Mouse (Mus musculus) kidney, adult 18-20 months (tissue): ENCODE data around the gene Ppip5k1.
A peak's percentile ranks its signal among the peaks of the same experiment; 100 is the strongest.
"Not testable (repeated sequence)": the region's sequence is repeated elsewhere in the genome, so short reads cannot be mapped to it uniquely, and the experiment has no call there.

Experiments used
- DNase-seq: peaks from one replicate; pipeline ENCODE4 v3.0.0; 2021

Ppip5k1 gene

GRCm38 (mm10) chr2:121354820-121355592, at the start of gene Ppip5k1:
Gene Ppip5k1 (minus strand): TSS chr2:121355396.
- peak; percentile 97 for DNase-seq

GRCm38 (mm10) chr2:121403296-121403695, 48.1 kb upstream of the Ppip5k1 start:
- DNase-seq = no peak

DNA sequence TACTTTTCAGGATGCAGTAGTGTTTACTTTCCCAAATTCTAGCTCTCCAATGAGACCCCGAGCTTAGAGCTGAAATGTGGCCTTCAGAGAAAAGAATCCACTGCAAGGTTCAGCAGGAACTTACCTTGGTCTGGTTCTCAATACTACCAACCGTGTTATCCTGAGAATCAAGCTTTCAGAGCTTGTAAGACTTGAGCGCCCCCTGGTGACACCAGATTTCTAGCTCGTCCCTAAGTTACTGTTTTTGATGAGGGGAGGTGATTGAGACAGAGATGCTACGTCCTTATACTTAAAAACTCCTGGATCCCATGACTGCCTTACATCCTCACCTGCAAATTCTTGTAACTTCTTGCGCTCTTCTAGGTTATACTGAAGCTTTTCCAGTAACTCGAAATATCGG, 41.4 kb upstream of the Ppip5k1 start:
- DNase-seq = peak; percentile 84

DNA sequence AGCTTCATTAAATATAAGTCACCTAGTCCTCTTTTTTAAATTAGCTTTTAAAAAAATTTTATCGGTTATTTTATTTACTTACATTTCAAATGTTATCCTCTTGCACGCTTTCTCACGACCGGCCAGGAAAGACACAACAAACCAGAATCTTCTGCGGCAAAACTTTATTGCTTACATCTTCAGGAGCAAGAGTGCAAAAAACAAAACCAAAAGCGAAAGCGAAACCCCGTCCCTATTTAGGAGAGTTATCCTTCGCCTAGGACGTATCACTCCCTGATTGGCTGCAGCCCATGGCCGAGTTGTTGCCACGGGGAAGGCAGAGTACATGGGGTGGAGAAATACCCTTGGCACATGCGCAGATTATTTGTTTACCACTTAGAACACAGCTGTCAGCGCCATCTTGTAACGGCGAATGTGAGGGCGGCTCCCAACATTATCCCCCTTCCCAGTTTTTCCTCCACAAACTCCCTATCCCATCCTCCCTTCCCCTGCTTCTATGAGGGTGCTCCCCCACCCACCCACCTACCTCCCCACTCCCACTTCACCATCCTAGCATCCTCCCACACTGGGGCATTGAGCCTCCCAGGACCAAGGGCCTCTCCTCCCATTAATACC, 31.9 kb upstream of the Ppip5k1 start, which contains the start of gene Strc:
Gene Strc (minus strand): TSS at position 208 of the 615 bp plus-strand sequence.
- DNase-seq = not testable (repeated sequence)

GRCm38 (mm10) chr2:121374766-121375165, 19.6 kb upstream of the Ppip5k1 start:
- DNase-seq = no peak

GRCm38 (mm10) chr2:121372266-121372665, 17.1 kb upstream of the Ppip5k1 start:
- DNase-seq = no peak

DNA sequence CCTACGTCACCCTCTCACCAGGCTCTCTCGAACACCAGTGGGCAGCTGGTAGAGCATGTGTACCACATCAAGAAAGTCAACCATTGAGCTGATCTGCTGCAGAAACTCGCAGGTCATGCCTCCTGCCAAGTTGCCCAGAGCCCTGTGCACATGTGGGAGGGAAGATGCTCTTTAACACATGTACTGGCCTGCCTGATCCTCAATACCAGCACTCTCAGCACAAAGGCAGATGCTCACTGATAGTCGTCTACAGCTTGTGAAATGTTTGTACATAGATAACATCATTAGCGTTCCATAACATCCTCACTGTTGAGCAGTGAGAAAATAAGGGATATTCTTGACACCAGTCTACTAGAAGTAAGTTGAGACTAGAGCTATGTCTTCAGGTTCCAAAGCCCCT, 15.7 kb upstream of the Ppip5k1 start:
- no peak for DNase-seq

DNA sequence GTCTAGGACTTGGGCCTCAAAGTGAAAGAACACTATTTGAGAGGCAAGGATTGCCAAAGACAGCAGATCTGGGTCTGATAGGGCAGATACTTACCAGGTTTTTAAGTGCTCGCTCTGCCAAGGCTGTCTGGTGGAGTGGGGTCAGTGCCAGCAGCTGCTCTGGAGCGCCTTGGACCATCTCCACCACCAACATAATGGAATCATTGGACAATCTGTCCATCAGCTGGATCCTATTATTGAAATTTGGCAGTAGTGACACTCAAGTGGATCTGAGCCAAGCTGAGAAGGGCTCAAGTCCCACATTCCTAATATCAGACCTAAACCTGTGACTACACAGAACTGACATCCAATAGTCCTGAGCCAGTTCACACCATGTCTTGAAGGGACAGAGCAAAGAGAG, 13.6 kb upstream of the Ppip5k1 start:
- no peak for DNase-seq

DNA sequence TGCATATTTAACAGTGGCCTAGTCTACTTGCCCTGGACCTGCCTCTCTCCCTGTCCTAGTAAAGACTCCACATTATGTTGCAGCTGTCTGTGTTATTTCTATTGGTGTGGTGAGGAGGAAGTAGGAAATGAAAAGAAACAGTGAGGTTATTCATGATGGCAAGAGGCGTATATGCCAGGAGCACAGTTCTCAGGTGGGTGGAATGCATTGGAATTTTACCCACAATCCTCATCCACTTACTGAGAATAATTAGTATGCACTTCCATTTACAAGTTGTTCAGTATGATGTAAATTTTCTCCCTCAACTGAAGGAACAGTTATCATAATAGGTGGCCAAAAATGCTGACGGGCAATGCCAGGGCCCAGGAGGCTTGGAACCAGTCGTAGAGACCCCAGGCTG, 8.5 kb upstream of the Ppip5k1 start:
- DNase-seq = no peak

DNA sequence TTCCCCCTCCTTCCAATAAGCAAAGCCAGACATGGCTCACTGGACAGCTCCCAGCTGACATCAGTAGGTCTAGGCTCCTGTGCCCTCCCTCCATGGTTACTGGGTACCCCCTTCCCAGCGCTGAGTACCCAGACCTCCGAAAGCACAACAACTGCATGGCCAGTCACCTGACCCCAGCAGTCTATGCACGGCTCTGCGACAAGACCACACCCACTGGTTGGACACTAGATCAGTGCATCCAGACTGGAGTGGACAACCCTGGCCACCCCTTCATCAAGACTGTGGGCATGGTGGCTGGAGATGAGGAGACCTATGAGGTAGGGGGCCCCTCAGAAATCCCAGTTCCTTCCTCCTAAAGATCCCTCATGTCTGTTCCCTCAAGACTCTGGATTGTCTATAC, 4.3 kb upstream of the Ppip5k1 start:
- no peak for DNase-seq

GRCm38 (mm10) chr2:121358381-121358780, 3.2 kb upstream of the Ppip5k1 start:
- peak; percentile 80 for DNase-seq

GRCm38 (mm10) chr2:121357961-121358360, 2.8 kb upstream of the Ppip5k1 start:
- DNase-seq = no peak

- DNase-seq = peak; percentile 14
These were observed 2.3 kb upstream of the Ppip5k1 start, which contains the start of gene Ckmt1 for GRCm38 (mm10) chr2:121357494-121357893. Gene Ckmt1 (plus strand): TSS chr2:121357714.

GRCm38 (mm10) chr2:121354378-121354777, 818 bp downstream of the Ppip5k1 start:
- DNase-seq = no peak

- no peak for DNase-seq
These were observed 2.0 kb downstream of the Ppip5k1 start for GRCm38 (mm10) chr2:121353156-121353555.

DNA sequence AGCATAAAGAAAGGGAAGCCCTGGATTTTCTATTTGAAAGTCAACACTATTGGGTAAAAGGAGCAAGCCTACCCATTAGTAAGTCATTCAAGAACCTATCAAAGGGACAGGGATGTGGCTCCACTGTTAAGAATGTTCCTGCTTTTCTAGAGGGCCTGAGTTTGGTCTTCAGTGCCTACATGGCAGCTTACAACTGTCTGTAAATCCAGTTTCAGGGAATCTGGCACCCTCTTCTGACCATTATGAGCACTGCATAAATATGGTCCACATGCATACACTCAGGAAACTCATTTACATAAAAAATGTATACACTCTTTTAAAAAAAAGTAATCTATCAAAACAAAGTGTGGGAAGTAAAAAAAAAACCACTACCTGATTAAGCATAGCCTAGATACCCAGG, 16.1 kb downstream of the Ppip5k1 start:
- DNase-seq = no peak

DNA sequence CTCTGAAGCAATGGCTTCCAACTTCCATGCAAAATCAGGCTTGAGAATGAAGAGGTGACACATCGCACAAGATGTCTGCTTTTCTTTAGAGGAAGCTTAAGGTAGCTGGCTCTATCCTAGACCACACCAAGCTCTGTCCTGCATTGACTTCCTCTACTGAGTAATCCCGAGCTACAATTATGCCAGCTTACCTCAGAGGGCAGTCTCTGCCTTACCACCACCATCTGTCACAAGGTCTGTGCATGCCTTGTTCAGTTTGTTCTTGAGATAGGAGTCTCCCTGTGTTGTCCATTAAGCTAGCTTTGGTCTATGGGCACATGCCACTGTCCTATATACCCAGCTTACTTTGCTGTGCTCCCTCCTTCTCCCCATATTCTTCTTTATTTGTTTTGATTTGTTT, 25.7 kb downstream of the Ppip5k1 start:
- DNase-seq = no peak

DNA sequence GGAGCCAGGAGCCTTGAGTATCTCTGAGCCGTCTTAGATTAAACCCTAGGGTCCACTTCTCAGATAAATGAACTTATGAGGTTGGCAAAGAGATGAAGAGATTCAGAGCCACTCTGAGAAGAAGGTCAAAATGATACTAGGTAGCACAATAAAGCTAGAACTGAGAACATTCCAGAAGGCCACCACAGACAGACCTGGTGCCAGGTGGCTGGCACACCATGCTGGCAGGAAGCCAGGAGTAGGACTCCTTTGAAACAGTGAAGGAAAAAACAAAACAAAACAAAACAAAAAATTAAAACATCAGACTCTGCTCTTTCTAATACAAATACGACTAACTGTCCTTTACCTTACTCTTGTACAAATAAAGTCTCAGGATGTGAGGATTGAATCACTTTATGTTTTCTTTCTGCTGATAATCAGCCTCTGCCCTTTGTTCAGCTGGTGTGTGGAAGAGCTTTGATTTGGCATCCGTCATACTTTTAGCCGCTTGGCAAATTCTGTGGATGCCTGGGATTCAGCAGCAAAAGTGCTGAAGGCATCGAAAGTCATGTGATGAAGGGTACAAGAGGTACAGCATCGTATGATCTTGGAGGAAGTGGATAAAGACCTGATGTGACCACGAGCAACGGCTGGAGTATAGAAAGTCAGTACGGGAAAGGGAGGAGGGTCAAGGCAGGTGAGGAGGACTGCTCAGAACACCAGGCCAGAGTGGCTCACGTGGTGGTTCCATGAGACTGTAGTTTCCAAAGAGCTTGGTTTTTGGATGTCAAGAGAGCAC, 31.3 kb downstream of the Ppip5k1 start:
- peak; percentile 20 for DNase-seq

DNA sequence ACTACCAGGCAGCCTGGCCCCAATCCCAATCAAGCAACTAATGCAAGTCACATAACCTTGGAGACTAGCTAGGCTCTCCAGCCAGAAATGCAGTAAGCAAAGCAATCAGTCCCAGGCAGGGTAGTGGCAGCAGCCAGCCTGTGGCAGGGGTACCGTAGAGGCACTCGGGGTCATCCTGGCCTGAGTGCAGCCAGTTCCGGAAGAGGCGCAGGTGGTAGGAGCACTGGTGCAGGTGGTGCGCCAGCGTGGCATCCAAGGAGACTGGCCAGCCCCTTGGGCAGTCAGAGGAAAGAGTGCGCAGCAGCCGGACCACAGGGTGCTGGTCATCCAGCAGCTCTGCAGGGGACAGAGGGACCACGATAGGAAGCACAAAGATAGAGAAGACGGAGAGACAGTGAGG, 32.2 kb downstream of the Ppip5k1 start:
- no peak for DNase-seq

DNA sequence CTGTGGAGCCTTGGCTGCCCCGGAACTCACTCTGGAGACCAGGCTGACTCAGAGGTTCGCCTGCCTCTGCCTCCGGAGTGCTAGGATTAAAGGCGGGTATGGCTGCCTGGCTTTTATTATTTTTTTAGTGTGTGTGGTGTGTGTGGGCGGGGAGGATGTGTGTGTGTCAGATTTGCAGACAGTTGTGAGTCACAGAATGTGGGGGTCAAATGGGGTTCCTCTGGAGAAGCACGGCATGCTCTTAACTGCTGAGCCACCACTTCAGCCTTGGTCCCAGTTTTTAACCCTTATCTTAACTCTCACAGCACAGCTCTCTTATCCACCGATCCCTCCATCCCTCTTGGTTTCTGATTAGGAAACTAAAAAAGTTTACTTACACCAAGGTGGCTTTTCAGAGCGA, 38.9 kb downstream of the Ppip5k1 start:
- DNase-seq = no peak

DNA sequence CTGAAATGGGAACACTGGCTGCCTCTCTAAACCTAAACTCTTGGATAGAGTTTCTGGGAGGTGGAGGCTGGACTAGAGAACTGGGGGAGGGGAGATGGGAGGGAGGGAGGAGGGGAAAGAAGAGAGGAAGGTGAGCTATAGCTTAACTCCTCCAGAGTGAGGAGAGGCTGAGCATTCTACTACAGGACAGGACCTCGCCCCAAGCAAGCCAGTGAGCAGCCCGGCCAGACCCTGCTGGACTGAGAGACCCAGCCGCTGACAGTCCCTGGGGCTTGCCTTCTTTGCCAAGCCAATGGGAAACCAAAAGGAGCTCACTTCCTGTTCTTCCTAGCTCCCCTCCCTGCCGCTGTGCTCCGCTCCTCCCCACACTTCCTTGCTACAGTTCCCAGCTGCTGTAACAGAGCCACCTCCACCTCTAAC, 46.2 kb downstream of the Ppip5k1 start:
- DNase-seq = peak; percentile 30

DNA sequence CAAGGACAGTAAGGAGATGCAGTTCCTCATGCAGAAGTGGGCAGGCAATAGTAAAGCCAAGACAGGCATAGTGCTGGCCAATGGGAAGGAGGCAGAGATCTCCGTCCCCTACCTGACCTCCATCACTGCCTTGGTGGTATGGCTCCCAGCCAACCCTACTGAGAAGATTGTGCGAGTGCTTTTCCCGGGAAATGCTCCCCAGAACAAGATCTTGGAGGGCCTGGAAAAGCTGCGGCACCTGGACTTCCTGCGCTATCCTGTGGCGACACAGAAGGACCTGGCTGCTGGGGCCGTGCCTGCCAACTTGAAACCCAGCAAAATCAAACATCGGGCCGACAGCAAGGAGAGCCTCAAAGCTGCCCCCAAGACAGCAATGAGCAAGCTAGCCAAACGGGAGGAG, 55.2 kb downstream of the Ppip5k1 start:
- DNase-seq = no peak

DNA sequence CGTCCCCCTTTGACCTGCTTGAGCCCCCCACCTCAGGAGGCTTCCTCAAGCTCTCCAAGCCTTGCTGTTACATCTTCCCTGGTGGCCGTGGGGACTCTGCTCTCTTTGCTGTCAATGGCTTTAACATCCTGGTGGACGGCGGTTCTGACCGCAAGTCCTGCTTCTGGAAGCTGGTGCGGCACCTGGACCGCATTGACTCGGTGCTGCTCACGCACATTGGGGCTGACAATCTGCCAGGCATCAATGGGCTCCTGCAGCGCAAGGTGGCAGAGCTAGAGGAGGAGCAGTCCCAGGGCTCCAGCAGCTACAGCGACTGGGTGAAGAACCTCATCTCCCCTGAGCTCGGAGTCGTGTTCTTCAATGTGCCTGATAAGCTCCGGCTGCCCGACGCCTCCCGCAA, 55.7 kb downstream of the Ppip5k1 start:
- DNase-seq = no peak

- no peak for DNase-seq
These were observed 57.1 kb downstream of the Ppip5k1 start for GRCm38 (mm10) chr2:121298131-121298530.
